Mouse (Mus musculus) intestine, embryonic 16.5 days (tissue): ENCODE data around the gene Lct. TPM values are rescaled to one million over a fixed set of nuclear protein-coding genes. Genes with fewer than 3 reads are reported as not detected.

Experiments used
- ATAC-seq: fragments of 200-750 bp; cut with Nextera tagmentation; 2 replicates; pipeline ENCODE4 v1.8.0; 2017; ENCODE audit warnings: moderate TSS enrichment, moderate library complexity
- H3K27ac ChIP-seq: fragments of 300-500 bp; sonication (generic); 2 replicates; pipeline ENCODE4 v1.5.1; 2014; ENCODE audit warnings: mild to moderate bottlenecking, low read length
- H3K27me3 ChIP-seq: fragments of 300-500 bp; sonication (generic); replicated peaks from 2 replicates; pipeline ENCODE4 v1.6.1; 2014; ENCODE audit warnings: low read length, control low read depth, mixed read lengths; ENCODE audit not compliant: control insufficient read depth, insufficient read depth
- H3K36me3 ChIP-seq: fragments of 300-500 bp; sonication (generic); 2 replicates; pipeline ENCODE4 v1.6.1; 2014; ENCODE audit warnings: low read length, control low read depth; ENCODE audit not compliant: control insufficient read depth, insufficient read depth
- H3K4me1 ChIP-seq: fragments of 300-500 bp; sonication (generic); 2 replicates; pipeline ENCODE4 v1.6.1; 2014; ENCODE audit warnings: low read length, control low read depth, mixed read lengths; ENCODE audit not compliant: control insufficient read depth, insufficient read depth
- H3K4me2 ChIP-seq: fragments of 300-500 bp; sonication (generic); 2 replicates; pipeline ENCODE4 v1.6.1; 2014; ENCODE audit warnings: low read depth, low read length, control low read depth
- H3K4me3 ChIP-seq: fragments of 300-500 bp; sonication (generic); 2 replicates; pipeline ENCODE4 v1.5.1; 2014; ENCODE audit warnings: mild to moderate bottlenecking, low read length
- H3K9ac ChIP-seq: fragments of 300-500 bp; sonication (generic); 2 replicates; pipeline ENCODE4 v1.6.1; 2014; ENCODE audit warnings: low read depth, low read length
- H3K9me3 ChIP-seq: fragments of 300-500 bp; sonication (generic); 2 replicates; pipeline ENCODE4 v1.6.1; 2016; ENCODE audit warnings: low read length, control low read depth; ENCODE audit not compliant: control insufficient read depth
- WGBS: fragments of 180-500 bp; shearing (Covaris S2); extraction: QIAGEN DNeasy Blood & Tissue Kit; methylation state at CpG from one replicate; pipeline ENCODE4 v1.1.7; 2014; 5-methylcytosine and 5-hydroxymethylcytosine counted together
- polyA plus RNA-seq: library from polyadenylated mRNA; unstranded; fragments of >200 nt; fragmentation: Nextera tagmentation; extraction: Ambion mirVana; gene quantifications from 2 replicates; pipeline ENCODE4 v1.2.1, GENCODE M21; 2015

The Lct gene
- polyA plus RNA-seq, 1 experiment from 2014 or later, result 45.3 TPM

DNA sequence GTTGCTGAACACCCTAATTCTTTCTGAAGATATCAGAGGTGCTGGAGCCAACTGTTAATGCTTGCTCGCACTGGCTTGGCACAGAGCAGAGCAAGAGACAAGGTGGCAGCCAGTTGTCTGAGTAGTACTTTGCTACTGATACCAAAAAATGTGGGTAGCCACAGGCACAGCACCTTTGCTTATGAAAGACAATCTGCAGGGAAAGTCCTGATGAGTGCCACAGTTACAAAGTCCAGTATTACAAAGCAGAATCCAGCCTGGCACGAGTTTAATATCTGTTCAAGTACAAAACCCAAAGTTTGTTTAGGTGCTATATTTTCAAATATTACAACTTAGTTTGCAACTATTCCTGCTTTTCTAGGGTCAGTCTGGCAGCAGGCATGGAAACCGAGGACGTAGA is 92.9 kb downstream of the Lct start:
- H3K27me3 ChIP-seq, result no peaks in the 10 kb centered on the region
- no peak overlapping the region for H3K27ac ChIP-seq
- peaks cover 11% of the 10 kb centered on the region for H3K36me3 ChIP-seq
- WGBS, result 96% methylated on average over 4 of the region's 4 CpGs
- no peak for ATAC-seq
- H3K9ac ChIP-seq, result no peak overlapping the region
- H3K9me3 ChIP-seq, result no peaks in the 10 kb centered on the region
- no peaks in the 10 kb centered on the region for H3K4me1 ChIP-seq
- H3K4me2 ChIP-seq, result no peak overlapping the region
- H3K4me3 ChIP-seq, result no peak overlapping the region

Other genes starting within 250 kb of the Lct start
- gene Zranb3, start 225.3 kb downstream of the Lct start, polyA plus RNA-seq, result 4.6 and 5.4 TPM in 2 replicates
- 38.9 and 44.0 TPM in 2 replicates for gene R3hdm1, start 225.0 kb downstream of the Lct start, polyA plus RNA-seq
- 77.5 and 77.8 TPM in 2 replicates for gene Ubxn4, start 84.4 kb downstream of the Lct start, polyA plus RNA-seq
- gene Mcm6, start 31.3 kb upstream of the Lct start, polyA plus RNA-seq, result 205 and 225 TPM in 2 replicates
- 178 TPM in 2 replicates for gene Dars, start 89.0 kb upstream of the Lct start, polyA plus RNA-seq